Mouse (Mus musculus) liver, adult 2 months (tissue): Measurements from ENCODE around the gene Pxk. TPM values are rescaled to one million over a fixed set of nuclear protein-coding genes. Genes with fewer than 3 reads are reported as not detected.

Source experiments
- DNase-seq: peaks from one replicate; pipeline ENCODE4 v3.0.0-alpha.2; 2011; ENCODE audit warnings: low read depth, low spot score; ENCODE audit errors: extremely low read depth
- H3K27ac ChIP-seq: fragments of 200-500 bp; replicated peaks from 2 replicates; pipeline ENCODE4 v1.5.1; 2012; ENCODE audit warnings: low read depth, mild to moderate bottlenecking, control low read depth, inconsistent platforms, low read length; ENCODE audit not compliant: insufficient read depth
- H3K27me3 ChIP-seq: fragments of 200-500 bp; 2 replicates; pipeline ENCODE4 v1.6.1; 2012; ENCODE audit warnings: mild to moderate bottlenecking, moderate library complexity, low read length, inconsistent platforms; ENCODE audit not compliant: control insufficient read depth, insufficient read depth
- H3K36me3 ChIP-seq: fragments of 200-500 bp; 2 replicates; pipeline ENCODE4 v1.6.1; 2012; ENCODE audit warnings: low read length, inconsistent platforms; ENCODE audit not compliant: control insufficient read depth, insufficient read depth
- H3K4me1 ChIP-seq: fragments of 200-500 bp; 2 replicates; pipeline ENCODE4 v1.6.1; 2011; ENCODE audit warnings: low read length; ENCODE audit not compliant: control insufficient read depth, insufficient read depth
- H3K4me3 ChIP-seq: fragments of 200-500 bp; 2 replicates; pipeline ENCODE4 v1.5.1; 2011; ENCODE audit warnings: low read depth, mild to moderate bottlenecking, control low read depth, low read length, moderate library complexity; ENCODE audit not compliant: insufficient read depth
- H3K79me2 ChIP-seq: fragments of 200-500 bp; 2 replicates; pipeline ENCODE4 v1.6.1; 2012; ENCODE audit warnings: inconsistent platforms, mild to moderate bottlenecking, low read length, moderate library complexity; ENCODE audit not compliant: control insufficient read depth, insufficient read depth
- H3K9ac ChIP-seq: fragments of 200-500 bp; 2 replicates; pipeline ENCODE4 v1.6.1; 2012; ENCODE audit warnings: low read depth, mild to moderate bottlenecking, control low read depth, inconsistent platforms, low read length
- CTCF ChIP-seq: fragments of 200-500 bp; IDR thresholded peaks from 2 replicates; pipeline ENCODE4 v1.5.1; 2011; ENCODE audit warnings: low read depth, low read length, control low read depth
- POLR2A ChIP-seq: fragments of 200-500 bp; IDR thresholded peaks from 2 replicates; pipeline ENCODE4 v1.6.1; 2011; ENCODE audit warnings: low read length, control low read depth; ENCODE audit not compliant: insufficient read depth; ENCODE audit errors: extremely low read depth
- WGBS: fragments of 180-500 bp; shearing (Covaris S2); methylation state at CpG from one replicate; pipeline ENCODE4 v1.1.7; 2018; 5-methylcytosine and 5-hydroxymethylcytosine counted together
- polyA plus RNA-seq: library from polyadenylated mRNA; depleted of rRNA; stranded (reverse); fragments of >200 nt; gene quantifications from 2 replicates; pipeline ENCODE4 v1.2.3, GENCODE M21; 2012
- total RNA-seq: library from RNA; depleted of rRNA; stranded (reverse); fragments of >200 nt; gene quantifications from 2 replicates; pipeline ENCODE4 v1.2.3, GENCODE M21; 2014

The Pxk gene
- total and polyA plus RNA-seq, 2 experiments: 17.5 to 18.4 TPM

DNA sequence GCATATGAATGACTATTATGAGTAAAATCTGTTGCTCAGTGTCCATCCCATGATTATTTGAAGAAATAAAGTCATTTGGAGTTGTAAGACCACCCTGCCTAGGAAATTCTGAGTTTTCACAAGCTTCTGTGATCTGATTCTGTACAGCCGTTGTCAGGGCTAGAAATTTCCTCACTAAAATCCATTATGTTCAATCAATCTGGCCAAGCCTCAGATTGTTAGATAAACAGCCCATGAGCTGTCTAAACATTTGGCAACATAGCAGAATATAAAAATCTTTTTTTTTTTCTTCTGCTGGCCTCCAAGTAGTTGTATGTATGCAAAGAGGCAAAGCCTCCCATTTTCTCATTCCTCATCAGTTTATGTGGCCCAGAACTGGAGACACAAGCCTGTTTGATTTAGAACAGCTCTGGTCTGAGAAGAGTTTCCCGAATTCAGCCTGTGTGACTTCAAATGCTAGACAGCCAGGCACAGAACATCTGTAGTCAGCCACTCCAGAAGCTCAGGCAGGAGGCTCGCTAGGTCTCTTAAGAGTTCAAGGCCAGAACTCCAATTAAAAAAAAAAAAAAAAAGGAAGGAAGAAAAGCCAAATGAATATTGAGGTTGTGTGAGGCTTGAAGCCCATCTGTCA, 3.0 kb upstream of the Pxk start:
- WGBS: 2% methylated on average over 3 of the region's 3 CpGs
- H3K27ac ChIP-seq: peak overlapping the region; percentile 93

GRCm38 (mm10) chr14:8095562-8095950, 2.5 kb upstream of the Pxk start:
- TF ChIP-seq CTCF (no peak), POLR2A (no peak)
- Histone ChIP-seq H3K9ac (peak overlapping the region; percentile 51), H3K79me2 (peaks cover 14% of the 10 kb centered on the region), H3K36me3 (peaks cover 6% of the 10 kb centered on the region; the same call in 1 of the 2 replicates), H3K27me3 (no peaks in the 10 kb centered on the region), H3K4me3 (no peak overlapping the region), H3K4me1 (peaks cover 24% of the 10 kb centered on the region), H3K27ac (peak overlapping the region; percentile 93)
- 10% methylated on average over 7 of the region's 7 CpGs for WGBS
- peak; percentile 86 for DNase-seq

More for the DNA sequence above, 3.0 kb upstream of the Pxk start:
- Histone ChIP-seq H3K27me3 (no peaks in the 10 kb centered on the region), H3K4me1 (peaks cover 21% of the 10 kb centered on the region), H3K36me3 (peaks cover 11% of the 10 kb centered on the region), H3K4me3 (no peak overlapping the region), H3K9ac (no peak overlapping the region; the same call in 1 of the 2 replicates), H3K79me2 (peaks cover 9% of the 10 kb centered on the region; the same call in 1 of the 2 replicates)
- DNase-seq: peak; percentile 67
- TF ChIP-seq CTCF (no peak), POLR2A (no peak)

GRCm38 (mm10) chr14:8098687-8098995, 630 bp downstream of the Pxk start:
- peaks cover 2% of the 10 kb centered on the region; the same call in 1 of the 2 replicates for H3K36me3 ChIP-seq
- peaks cover 27% of the 10 kb centered on the region for H3K79me2 ChIP-seq
- H3K4me3 ChIP-seq: peak overlapping the region; percentile 95
- DNase-seq: peak; percentile 40
- peaks cover 33% of the 10 kb centered on the region for H3K4me1 ChIP-seq
- H3K27me3 ChIP-seq: no peaks in the 10 kb centered on the region
- WGBS: 2% methylated on average over 5 of the region's 5 CpGs
- H3K9ac ChIP-seq: peak overlapping the region; percentile 99
- peak overlapping the region; percentile 97 for H3K27ac ChIP-seq
- TF ChIP-seq POLR2A: no peak
- no peak for TF ChIP-seq CTCF

- Histone ChIP-seq H3K4me1 (peaks cover 34% of the 10 kb centered on the region), H3K36me3 (peaks cover 2% of the 10 kb centered on the region; the same call in 1 of the 2 replicates), H3K27me3 (no peaks in the 10 kb centered on the region), H3K27ac (peak overlapping the region; percentile 85), H3K79me2 (peaks cover 35% of the 10 kb centered on the region), H3K4me3 (peak overlapping the region; percentile 95), H3K9ac (peak overlapping the region; percentile 71)
- WGBS: 3% methylated on average over 10 of the region's 10 CpGs
- DNase-seq: peak; percentile 86
- TF ChIP-seq POLR2A (no peak), CTCF (no peak)
Observed at GRCm38 (mm10) chr14:8099561-8100021, 1.6 kb downstream of the Pxk start.

DNA sequence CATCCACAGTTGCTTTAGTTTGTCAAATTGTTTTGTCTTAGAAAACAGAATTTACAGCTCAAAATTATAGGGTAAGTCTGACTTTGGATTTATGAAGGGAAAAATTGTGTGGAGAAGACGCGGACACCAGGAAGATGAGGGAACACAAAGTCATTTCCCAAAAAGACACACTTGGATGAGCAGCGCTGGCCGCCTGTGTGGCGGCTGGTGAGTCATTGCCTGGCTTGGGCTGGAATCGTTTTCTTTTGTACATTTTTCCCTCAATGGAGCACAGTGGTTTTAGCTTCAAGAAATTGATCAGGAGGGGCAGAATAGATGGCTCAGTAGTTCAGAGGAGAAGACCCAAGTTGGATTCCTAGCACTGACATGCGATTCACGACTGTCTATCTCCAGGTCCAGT, 3.9 kb downstream of the Pxk start:
- H3K79me2 ChIP-seq: peaks cover 49% of the 10 kb centered on the region
- peaks cover 33% of the 10 kb centered on the region for H3K4me1 ChIP-seq
- H3K9ac ChIP-seq: no peak overlapping the region
- TF ChIP-seq POLR2A: no peak
- no peak overlapping the region for H3K27ac ChIP-seq
- WGBS: 86% methylated on average over 8 of the region's 8 CpGs
- H3K27me3 ChIP-seq: no peaks in the 10 kb centered on the region
- peaks cover 6% of the 10 kb centered on the region; the same call in 1 of the 2 replicates for H3K36me3 ChIP-seq
- no peak for DNase-seq
- no peak overlapping the region for H3K4me3 ChIP-seq

DNA sequence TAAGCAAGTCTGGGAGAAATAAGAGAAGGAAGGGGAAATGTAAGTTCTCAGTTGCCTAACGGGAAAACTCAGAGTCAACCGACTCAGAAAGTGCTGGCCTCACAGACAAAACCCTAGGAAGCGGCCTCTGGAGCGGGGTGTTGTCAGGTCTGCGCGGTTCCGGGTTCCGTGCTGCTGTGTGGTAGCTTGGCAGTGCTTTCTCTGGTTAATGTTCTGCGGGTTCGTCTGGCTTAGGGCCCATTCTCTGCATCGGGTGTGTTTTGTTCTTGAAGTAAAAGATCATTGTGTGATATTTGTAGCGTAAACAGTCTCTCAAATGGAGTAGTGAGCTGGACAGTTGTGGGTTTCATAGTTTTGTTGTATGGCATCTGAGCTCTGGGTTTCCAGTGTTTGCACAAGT, 4.7 kb downstream of the Pxk start:
- H3K27ac ChIP-seq: peak overlapping the region; percentile 48
- DNase-seq: peak; percentile 81
- no peaks in the 10 kb centered on the region for H3K27me3 ChIP-seq
- H3K4me1 ChIP-seq: peaks cover 33% of the 10 kb centered on the region
- TF ChIP-seq POLR2A (no peak), CTCF (no peak)
- peaks cover 6% of the 10 kb centered on the region; the same call in 1 of the 2 replicates for H3K36me3 ChIP-seq
- no peak overlapping the region for H3K4me3 ChIP-seq
- H3K9ac ChIP-seq: no peak overlapping the region
- H3K79me2 ChIP-seq: peaks cover 54% of the 10 kb centered on the region
- whole genome bisulfite sequencing: 14% methylated on average over 12 of the region's 12 CpGs
